Mouse (Mus musculus) liver, embryonic 16.5 days (tissue): ENCODE data around the gene Fkbp11. TPM values are rescaled to one million over a fixed set of nuclear protein-coding genes. Genes with fewer than 3 reads are reported as not detected.

Source experiments
- ATAC-seq: fragments of 200-750 bp; cut with Nextera tagmentation; 2 replicates; pipeline ENCODE4 v1.8.0; 2017; ENCODE audit warnings: low read depth, mild to moderate bottlenecking, moderate number of reproducible peaks, moderate library complexity
- H3K27ac ChIP-seq: fragments of 300-500 bp; sonication (generic); 2 replicates; pipeline ENCODE4 v1.5.1; 2014; ENCODE audit warnings: mild to moderate bottlenecking, low read length
- H3K27me3 ChIP-seq: fragments of 300-500 bp; sonication (generic); 2 replicates; pipeline ENCODE4 v1.6.1; 2014; ENCODE audit warnings: low read depth, low read length, mixed read lengths; ENCODE audit not compliant: control insufficient read depth, insufficient read depth
- H3K36me3 ChIP-seq: fragments of 300-500 bp; sonication (generic); 2 replicates; pipeline ENCODE4 v1.6.1; 2014; ENCODE audit warnings: mild to moderate bottlenecking; ENCODE audit not compliant: control insufficient read depth, insufficient read depth
- H3K4me1 ChIP-seq: fragments of 300-500 bp; sonication (generic); 2 replicates; pipeline ENCODE4 v1.6.1; 2014; ENCODE audit warnings: low read depth, low read length, mixed read lengths; ENCODE audit not compliant: control insufficient read depth
- H3K4me2 ChIP-seq: fragments of 300-500 bp; sonication (generic); 2 replicates; pipeline ENCODE4 v1.6.1; 2014; ENCODE audit warnings: low read depth, low read length, mixed read lengths
- H3K4me3 ChIP-seq: fragments of 300-500 bp; sonication (generic); 2 replicates; pipeline ENCODE4 v1.5.1; 2014; ENCODE audit warnings: low read depth, mild to moderate bottlenecking, low read length
- H3K9ac ChIP-seq: fragments of 300-500 bp; sonication (generic); 2 replicates; pipeline ENCODE4 v1.6.1; 2014; ENCODE audit warnings: low read depth, low read length
- H3K9me3 ChIP-seq: fragments of 300-500 bp; sonication (generic); replicated peaks from 2 replicates; pipeline ENCODE4 v1.6.1; 2016; ENCODE audit warnings: low read length; ENCODE audit not compliant: control insufficient read depth
- WGBS: fragments of 180-500 bp; shearing (Covaris S2); extraction: QIAGEN DNeasy Blood & Tissue Kit; methylation state at CpG from one replicate; pipeline ENCODE4 v1.1.7; 2014; ENCODE audit not compliant: insufficient replicate concordance; 5-methylcytosine and 5-hydroxymethylcytosine counted together
- polyA plus RNA-seq: library from polyadenylated mRNA; unstranded; fragments of >200 nt; fragmentation: Nextera tagmentation; extraction: Ambion mirVana; gene quantifications from 2 replicates; pipeline ENCODE4 v1.2.1, GENCODE M21; 2015

The Fkbp11 gene
- polyA plus RNA-seq, 1 experiment from 2014 or later: 182 TPM

GRCm38 (mm10) chr15:98691486-98692147 is 36.4 kb downstream of the Fkbp11 start:
- Histone ChIP-seq H3K9ac (no peak overlapping the region), H3K36me3 (no peaks in the 10 kb centered on the region), H3K27me3 (no peaks in the 10 kb centered on the region), H3K9me3 (no peaks in the 10 kb centered on the region), H3K4me2 (no peak overlapping the region), H3K27ac (no peak overlapping the region), H3K4me3 (no peak overlapping the region), H3K4me1 (no peaks in the 10 kb centered on the region)
- ATAC-seq: no peak
- WGBS: 73% methylated on average over 7 of the region's 7 CpGs

DNA sequence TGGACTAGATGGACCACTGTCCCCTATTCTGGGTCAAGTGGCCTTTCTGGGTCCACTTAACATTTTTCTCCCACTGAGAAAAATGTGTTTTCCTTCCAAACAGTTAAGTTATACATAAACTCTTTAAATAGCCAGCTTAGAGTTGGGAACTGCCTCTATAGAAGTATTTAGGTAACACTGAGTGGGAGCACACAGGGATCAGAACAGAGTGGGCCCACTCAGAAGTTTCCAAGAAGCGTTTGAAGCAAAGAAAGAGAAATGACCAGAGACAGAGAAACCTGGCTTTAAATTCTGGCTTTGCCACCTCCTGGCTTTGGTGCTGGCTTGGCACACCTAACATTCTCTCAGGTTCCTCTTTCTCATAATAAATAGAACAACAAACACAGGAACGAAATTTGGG is 38.3 kb downstream of the Fkbp11 start:
- no peak overlapping the region for H3K9ac ChIP-seq
- H3K4me3 ChIP-seq: no peak overlapping the region
- H3K4me2 ChIP-seq: no peak overlapping the region
- H3K27ac ChIP-seq: no peak overlapping the region
- H3K9me3 ChIP-seq: no peaks in the 10 kb centered on the region
- no peak for ATAC-seq
- 48% methylated on average over 2 of the region's 2 CpGs for WGBS
- H3K27me3 ChIP-seq: no peaks in the 10 kb centered on the region
- H3K36me3 ChIP-seq: no peaks in the 10 kb centered on the region
- H3K4me1 ChIP-seq: no peaks in the 10 kb centered on the region

- 61% methylated on average over 3 of the region's 3 CpGs for WGBS
- no peak for ATAC-seq
- H3K27me3 ChIP-seq: no peaks in the 10 kb centered on the region; the same call in 1 of the 2 replicates
- no peak overlapping the region for H3K4me2 ChIP-seq
- H3K27ac ChIP-seq: no peak overlapping the region
- no peak overlapping the region for H3K9ac ChIP-seq
- no peak overlapping the region for H3K4me3 ChIP-seq
- H3K9me3 ChIP-seq: no peaks in the 10 kb centered on the region
- H3K4me1 ChIP-seq: no peaks in the 10 kb centered on the region
- H3K36me3 ChIP-seq: no peaks in the 10 kb centered on the region
Observed at GRCm38 (mm10) chr15:98685926-98686325, 42.1 kb downstream of the Fkbp11 start.

DNA sequence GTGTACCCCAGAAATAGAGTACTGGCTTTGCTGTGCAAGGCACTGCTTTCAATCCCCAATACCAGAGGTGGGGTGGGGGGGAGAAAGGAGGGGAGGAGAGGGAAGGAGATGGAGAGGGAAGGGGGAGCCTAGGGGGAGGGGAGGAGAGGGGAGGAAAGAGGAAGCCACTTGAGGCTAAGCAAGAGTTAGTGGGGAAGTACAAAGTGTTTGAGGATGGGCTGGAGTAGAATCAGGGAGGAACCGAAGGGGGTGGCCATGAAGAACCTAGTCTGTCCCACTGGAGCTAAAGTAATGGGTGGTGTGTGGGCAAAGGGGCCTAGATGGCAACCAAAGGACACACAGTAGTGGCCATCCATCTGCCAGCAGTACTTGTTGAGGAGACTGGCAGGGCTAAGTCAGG is 44.3 kb downstream of the Fkbp11 start:
- Histone ChIP-seq H3K36me3 (no peaks in the 10 kb centered on the region), H3K27me3 (peaks cover 3% of the 10 kb centered on the region), H3K9ac (no peak overlapping the region), H3K27ac (peak overlapping the region; percentile 25; the same call in 1 of the 2 replicates), H3K4me2 (no peak overlapping the region), H3K9me3 (no peaks in the 10 kb centered on the region), H3K4me3 (no peak overlapping the region), H3K4me1 (no peaks in the 10 kb centered on the region)
- WGBS: 43% methylated on average over 1 of the region's 1 CpGs
- ATAC-seq: no peak

GRCm38 (mm10) chr15:98683177-98683576 is 44.8 kb downstream of the Fkbp11 start:
- H3K9me3 ChIP-seq: no peaks in the 10 kb centered on the region
- no peak overlapping the region for H3K27ac ChIP-seq
- no peak overlapping the region for H3K4me2 ChIP-seq
- H3K36me3 ChIP-seq: no peaks in the 10 kb centered on the region
- H3K4me3 ChIP-seq: no peak overlapping the region
- peak; percentile 24; the same call in 1 of the 2 replicates for ATAC-seq
- H3K4me1 ChIP-seq: no peaks in the 10 kb centered on the region
- peaks cover 5% of the 10 kb centered on the region for H3K27me3 ChIP-seq
- no peak overlapping the region for H3K9ac ChIP-seq
- WGBS: 44% methylated on average over 10 of the region's 10 CpGs

- Histone ChIP-seq H3K4me3 (no peak overlapping the region), H3K27me3 (peaks cover 18% of the 10 kb centered on the region), H3K9ac (no peak overlapping the region), H3K36me3 (no peaks in the 10 kb centered on the region), H3K4me1 (no peaks in the 10 kb centered on the region), H3K4me2 (no peak overlapping the region), H3K27ac (no peak overlapping the region), H3K9me3 (no peaks in the 10 kb centered on the region)
- no peak for ATAC-seq
- WGBS: 50% methylated on average over 7 of the region's 7 CpGs
Observed at GRCm38 (mm10) chr15:98681633-98682032, 46.4 kb downstream of the Fkbp11 start.

DNA sequence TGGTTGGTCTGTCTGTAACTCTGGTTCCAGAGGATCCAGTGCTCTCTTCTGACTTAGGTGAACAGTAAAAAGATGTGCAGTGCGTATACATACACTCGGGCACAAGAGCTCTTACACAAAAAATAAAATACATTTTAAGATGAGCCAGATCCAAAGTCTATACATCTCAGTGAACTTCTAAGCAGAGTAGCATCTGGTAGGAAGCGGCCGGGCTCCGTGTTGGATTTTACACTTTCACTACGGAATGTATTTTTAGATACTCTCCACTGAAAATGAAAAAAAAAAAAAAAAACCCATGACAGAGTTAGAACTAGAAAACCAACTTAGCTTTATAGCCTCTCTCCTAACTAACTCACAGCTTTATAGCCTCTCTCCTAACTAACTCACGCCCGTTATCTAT is 47.3 kb downstream of the Fkbp11 start:
- 70% methylated on average over 8 of the region's 8 CpGs for WGBS
- H3K27ac ChIP-seq: no peak overlapping the region
- no peak overlapping the region for H3K9ac ChIP-seq
- no peak overlapping the region for H3K4me2 ChIP-seq
- no peak for ATAC-seq
- no peaks in the 10 kb centered on the region for H3K9me3 ChIP-seq
- no peak overlapping the region for H3K4me3 ChIP-seq
- H3K36me3 ChIP-seq: no peaks in the 10 kb centered on the region
- H3K27me3 ChIP-seq: peaks cover 28% of the 10 kb centered on the region
- H3K4me1 ChIP-seq: no peaks in the 10 kb centered on the region

- WGBS: 47% methylated on average over 7 of the region's 7 CpGs
- H3K27ac ChIP-seq: no peak overlapping the region
- no peaks in the 10 kb centered on the region for H3K4me1 ChIP-seq
- peaks cover 48% of the 10 kb centered on the region for H3K27me3 ChIP-seq
- no peak for ATAC-seq
- no peaks in the 10 kb centered on the region for H3K36me3 ChIP-seq
- H3K4me2 ChIP-seq: no peak overlapping the region
- H3K9ac ChIP-seq: no peak overlapping the region
- no peaks in the 10 kb centered on the region for H3K9me3 ChIP-seq
- no peak overlapping the region for H3K4me3 ChIP-seq
Observed at GRCm38 (mm10) chr15:98677977-98678376, 50.0 kb downstream of the Fkbp11 start.

GRCm38 (mm10) chr15:98676940-98677728 is 50.9 kb downstream of the Fkbp11 start, which contains the start of gene Rnd1:
Rnd1 (minus strand) TSS chr15:98677461.
- H3K9ac ChIP-seq: peak within 1 kb of the TSS; percentile 6; the same call in 1 of the 2 replicates
- WGBS: under 1% methylated on average over 37 of the region's 37 CpGs
- peak within 1 kb of the TSS; percentile 44 for H3K4me3 ChIP-seq
- no peak within 1 kb of the TSS for H3K27ac ChIP-seq
- ATAC-seq: peak; percentile 95
- no peaks in the 10 kb centered on the region for H3K4me1 ChIP-seq
- no peaks in the 10 kb centered on the region for H3K9me3 ChIP-seq
- H3K27me3 ChIP-seq: peaks cover 48% of the 10 kb centered on the region
- H3K4me2 ChIP-seq: peak within 1 kb of the TSS; percentile 58
- no peaks in the 10 kb centered on the region for H3K36me3 ChIP-seq
